Mouse (Mus musculus) embryo, embryonic 11.5 days (tissue): Measurements from ENCODE around the gene Rnf5.

Experiments used
- DNase-seq: peaks from one replicate; pipeline ENCODE4 v3.0.0-alpha.2; 2012; ENCODE audit warnings: low read depth, low spot score

The Rnf5 gene

DNA sequence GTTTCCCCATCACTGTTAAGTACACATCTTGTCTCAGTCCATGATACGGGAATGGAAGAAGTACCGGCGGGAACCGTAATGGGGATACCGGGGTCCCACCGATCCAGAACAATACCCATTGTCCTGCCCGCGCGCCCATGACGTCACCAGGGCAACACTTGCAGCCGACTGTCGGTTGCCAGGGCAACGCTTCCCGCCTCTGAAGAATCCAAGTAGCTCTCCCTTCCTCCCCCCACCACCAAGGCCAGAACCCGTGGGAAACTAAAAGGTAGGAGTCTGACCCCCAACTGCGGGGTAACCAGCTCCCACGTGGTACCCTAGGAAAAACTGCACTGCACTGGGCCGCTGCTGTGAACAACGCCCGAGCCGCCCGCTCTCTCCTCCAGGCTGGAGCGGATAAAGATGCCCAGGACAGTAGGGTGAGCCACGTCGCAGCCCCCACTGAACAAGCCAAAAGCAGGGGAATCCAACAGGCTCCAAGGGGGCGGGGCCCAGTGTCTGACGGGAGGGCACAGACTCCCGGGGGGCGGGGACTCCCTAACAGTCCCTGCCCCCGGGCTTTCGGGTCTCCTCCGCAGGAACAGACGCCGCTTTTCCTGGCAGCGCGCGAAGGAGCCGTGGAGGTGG, 16.6 kb downstream of the Rnf5 start:
- DNase-seq: peak; percentile 84

DNA sequence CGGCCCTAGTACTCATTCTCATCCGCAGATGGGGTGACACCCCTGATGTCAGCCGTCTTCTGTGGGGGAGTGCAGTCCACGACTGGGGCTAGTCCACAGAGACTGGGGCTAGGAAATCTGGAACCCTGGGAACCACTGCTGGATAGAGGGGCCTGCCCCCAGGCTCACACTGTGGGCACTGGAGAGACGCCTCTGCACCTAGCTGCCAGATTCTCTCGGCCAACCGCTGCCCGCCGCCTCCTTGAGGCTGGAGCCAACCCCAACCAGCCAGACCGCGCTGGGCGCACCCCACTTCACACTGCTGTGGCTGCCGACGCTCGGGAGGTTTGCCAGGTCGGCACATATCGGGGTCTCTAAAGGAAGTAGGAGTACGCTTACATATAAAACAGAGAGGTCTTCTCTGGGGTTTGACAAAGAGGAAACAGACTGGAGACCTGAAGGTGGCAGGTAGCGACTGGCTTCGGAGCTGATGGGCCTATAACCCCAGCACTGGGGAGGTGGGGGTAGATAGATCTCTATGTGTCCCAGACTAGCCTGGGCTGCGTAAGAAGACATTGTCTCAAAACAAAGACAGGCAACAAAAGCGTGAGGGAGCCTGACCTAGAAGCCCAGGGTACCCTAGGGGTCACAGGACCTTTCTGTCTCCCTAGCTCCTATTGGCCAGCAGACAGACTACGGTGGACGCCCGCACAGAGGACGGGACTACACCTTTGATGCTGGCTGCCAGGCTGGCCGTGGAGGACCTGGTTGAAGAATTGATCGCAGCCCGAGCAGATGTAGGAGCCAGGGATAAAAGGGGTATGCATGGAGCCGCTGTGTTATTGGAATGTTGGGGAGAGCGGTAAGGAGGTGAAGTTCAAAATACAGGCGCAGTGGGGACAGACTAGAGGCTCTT, 17.4 kb downstream of the Rnf5 start:
- no peak for DNase-seq

DNA sequence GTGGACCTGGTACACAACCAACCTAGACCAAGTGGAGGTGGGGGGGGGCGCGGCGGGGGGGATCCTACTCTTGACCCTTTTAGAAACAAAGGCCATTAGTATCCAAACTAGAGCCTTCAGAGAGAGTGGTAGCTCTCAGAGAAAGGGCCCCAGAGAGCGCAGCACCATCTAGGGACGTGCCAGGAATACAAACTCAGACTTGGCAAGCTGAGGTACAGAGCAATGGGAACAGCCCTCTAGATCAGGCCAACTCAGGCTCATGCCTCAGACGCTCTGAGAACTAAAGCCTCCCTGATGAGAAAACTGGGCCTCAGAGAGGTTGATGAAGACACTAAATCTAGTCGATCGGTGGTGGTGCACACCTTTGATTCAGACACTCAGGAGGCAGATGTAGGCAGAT, 18.4 kb downstream of the Rnf5 start:
- no peak for DNase-seq

DNA sequence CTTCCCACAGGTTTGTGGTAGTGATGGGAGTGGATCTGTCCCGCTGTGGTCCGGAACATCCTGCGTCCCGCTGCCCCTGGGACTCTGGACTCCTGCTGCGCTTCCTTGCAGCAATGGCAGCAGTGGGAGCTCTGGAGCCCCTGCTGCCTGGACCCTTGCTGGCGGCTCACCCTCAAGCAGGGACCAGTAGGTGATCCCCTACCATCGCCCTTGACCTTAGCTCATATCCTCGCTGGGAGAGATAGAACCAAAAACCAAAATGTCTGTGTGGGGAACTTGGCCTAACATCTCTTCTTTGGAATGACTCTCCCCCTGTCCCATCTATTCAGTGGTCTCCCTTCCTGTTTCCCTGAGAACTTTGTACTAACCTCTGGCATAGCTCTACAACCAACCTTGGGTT, 19.7 kb downstream of the Rnf5 start:
- no peak for DNase-seq

DNA sequence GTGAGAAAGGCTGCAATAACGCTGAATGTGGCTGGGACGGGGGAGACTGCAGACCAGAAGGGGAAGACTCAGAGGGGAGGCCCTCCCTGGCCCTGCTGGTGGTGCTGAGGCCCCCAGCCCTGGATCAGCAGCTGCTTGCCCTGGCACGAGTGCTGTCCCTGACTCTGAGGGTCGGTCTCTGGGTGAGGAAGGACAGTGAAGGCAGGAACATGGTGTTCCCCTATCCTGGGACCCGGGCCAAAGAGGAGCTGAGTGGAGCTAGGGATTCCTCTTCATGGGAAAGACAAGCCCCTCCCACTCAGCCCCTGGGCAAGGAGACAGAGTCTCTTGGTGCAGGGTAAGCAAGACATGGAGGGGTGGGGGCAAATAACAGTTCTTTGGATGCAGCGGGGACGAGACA, 20.1 kb downstream of the Rnf5 start:
- no peak for DNase-seq

DNA sequence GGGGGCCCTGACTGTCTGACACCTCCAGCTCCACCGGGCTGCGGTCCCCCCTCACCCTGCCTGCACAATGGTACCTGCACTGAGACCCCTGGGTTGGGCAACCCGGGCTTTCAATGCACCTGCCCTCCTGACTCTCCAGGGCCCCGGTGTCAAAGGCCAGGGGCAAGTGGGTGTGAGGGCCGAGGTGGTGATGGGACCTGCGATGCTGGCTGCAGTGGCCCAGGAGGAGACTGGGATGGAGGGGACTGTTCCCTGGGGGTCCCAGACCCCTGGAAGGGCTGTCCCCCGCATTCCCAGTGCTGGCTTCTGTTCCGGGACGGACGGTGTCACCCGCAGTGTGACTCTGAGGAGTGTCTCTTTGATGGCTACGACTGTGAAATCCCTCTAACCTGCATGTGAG, 21.0 kb downstream of the Rnf5 start:
- DNase-seq: no peak

DNA sequence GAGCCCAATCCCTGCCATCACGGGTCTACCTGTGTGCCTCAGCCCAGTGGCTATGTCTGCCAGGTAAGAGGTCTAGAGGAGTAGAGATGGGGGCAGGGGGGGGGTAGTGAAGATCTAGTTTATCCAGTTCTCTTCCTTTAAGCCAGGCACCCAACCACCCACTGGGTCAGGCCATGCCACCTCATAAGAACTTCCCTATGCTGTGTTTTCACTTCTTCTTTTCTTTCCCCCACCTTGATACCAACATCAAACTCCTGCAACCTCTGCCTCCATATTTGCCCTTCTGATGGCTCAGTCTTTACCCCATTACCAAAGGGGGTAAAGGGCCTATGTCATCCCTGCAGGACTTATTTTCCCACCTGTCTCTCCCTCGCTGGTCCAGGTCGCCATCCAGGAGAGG, 25.4 kb downstream of the Rnf5 start:
- no peak for DNase-seq

DNA sequence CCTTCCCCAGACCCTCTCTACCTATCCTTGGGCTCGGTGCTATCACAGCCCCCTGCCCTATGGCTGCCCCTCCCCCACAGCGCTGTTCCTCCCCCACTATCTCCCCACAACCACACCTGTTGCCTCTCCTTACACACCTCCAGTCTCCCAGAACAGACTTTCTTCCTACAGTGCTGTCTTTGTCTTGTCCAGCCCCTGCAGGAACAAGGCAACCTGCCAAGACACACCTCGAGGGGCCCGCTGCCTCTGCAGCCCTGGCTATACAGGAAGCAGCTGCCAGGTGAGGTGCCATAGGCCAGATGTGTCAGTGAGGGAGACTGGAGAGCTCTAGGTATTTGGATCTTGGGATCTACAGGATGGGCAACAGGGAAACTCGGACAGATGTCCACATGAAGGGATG, 26.9 kb downstream of the Rnf5 start:
- no peak for DNase-seq

DNA sequence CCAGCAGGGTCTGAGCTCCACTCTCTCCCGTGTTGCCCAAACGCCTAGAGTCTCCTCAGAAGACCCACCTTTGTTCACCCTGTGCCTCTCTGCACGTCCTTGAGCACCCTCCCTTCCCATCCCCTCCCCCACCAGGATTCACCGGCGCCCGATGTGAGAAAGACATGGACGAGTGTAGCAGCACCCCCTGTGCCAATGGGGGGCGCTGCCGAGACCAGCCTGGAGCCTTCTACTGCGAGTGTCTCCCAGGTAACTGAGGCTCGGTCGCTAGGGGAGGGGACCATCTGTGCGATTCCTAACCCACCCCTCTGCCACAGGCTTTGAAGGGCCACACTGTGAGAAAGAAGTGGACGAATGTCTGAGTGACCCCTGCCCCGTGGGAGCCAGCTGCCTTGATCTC, 31.1 kb downstream of the Rnf5 start:
- no peak for DNase-seq

DNA sequence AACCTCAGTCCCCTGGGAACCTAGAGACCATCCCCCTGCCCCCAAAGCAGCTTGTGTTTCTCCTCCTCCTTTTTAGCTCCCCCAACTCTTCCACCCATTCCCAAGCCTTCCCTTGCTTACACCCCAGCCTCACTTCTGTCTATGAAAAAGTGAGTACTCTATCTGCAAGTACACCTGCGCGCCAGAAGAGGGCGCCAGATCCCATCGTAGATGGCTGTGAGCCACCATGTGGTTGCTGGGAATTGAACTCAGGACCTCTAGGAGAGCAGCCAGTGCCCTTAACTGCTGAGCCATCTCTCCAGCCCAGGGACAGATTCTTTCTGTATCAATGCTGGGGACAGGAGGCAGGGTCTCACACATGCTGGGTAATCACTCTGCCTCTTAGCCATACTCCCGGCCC, 31.6 kb downstream of the Rnf5 start:
- no peak for DNase-seq

DNA sequence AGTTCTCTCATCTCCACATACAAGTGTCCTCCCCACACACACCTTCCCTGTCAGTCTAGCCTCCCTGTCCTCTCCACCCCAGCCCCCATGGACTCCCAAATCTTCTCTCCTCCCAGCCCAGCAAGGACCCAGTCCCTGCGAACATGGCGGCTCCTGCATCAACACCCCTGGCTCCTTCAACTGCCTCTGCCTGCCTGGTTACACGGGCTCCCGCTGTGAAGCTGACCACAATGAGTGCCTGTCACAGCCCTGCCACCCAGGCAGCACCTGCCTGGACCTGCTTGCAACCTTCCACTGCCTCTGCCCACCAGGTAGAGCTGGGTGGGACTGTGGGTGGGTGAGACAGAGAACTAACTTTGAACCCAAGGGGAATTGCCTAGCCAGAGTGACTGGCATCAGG, 33.6 kb downstream of the Rnf5 start:
- DNase-seq: no peak

DNA sequence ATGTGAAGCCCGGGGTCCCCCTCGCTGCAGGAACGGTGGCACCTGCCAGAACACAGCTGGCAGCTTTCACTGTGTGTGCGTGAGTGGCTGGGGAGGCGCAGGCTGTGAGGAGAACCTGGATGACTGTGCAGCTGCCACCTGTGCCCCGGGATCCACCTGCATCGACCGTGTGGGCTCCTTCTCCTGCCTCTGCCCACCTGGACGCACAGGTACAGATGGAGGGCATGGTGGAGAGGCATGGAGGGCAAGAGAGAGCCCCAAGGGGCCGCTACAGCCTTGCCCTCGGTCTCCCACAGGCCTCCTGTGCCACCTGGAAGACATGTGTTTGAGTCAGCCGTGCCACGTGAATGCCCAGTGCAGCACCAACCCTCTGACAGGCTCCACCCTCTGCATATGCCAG, 35.1 kb downstream of the Rnf5 start:
- no peak for DNase-seq

DNA sequence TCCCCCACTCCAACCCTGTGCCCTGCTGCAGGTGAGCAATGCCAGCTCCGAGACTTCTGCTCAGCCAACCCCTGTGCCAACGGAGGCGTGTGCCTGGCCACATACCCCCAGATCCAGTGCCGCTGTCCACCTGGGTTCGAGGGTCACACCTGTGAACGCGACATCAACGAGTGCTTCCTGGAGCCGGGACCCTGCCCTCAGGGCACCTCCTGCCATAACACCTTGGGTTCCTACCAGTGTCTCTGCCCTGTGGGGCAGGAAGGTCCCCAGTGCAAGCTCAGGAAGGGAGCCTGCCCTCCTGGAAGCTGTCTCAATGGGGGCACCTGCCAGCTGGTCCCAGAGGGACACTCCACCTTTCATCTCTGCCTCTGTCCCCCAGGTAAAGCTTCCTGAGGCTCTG, 36.2 kb downstream of the Rnf5 start:
- DNase-seq: no peak

DNA sequence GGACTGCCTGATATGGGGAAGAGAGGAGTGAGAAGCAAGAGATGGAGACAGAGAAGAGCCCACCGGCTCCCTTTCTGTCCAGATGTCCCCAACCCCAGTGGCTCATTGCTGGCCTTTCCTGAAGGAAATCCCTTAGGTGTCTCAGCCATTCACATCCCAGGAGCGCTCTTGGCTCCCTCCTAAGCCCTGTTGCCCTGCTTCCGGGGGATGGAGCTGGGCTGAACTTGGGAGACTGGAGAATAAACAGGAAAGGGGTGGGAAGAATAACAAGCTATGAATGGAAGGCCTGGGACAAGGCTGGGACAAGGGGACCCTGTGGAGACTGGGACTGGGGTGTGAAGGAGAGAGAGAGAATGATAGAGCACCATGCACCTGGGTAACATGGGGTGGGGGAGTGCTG, 38.7 kb downstream of the Rnf5 start:
- no peak for DNase-seq

DNA sequence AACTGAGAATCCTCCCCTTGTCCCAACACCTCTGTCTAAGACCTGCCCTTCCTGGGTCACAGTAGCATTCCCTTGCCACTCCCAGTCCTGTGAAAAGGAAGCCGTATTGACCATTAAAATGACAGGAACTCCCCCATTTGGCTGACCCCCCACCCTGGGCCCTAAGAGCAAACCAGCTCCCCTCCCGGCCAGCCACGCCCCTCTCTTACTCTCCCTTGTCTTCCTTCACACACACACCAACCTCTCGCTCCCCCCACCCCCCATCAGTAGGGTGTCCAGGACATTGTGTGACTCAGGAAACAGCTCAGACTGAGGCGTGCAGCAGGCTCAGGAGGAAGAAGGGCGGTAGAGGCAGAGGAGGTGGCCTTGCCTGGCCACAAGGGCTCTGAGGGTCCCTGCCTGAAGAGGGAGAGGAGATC, 39.5 kb downstream of the Rnf5 start, which contains the start of gene Notch4:
Notch4 (plus strand) TSS at position 266 of the 419 bp plus-strand sequence.
- DNase-seq: no peak

DNA sequence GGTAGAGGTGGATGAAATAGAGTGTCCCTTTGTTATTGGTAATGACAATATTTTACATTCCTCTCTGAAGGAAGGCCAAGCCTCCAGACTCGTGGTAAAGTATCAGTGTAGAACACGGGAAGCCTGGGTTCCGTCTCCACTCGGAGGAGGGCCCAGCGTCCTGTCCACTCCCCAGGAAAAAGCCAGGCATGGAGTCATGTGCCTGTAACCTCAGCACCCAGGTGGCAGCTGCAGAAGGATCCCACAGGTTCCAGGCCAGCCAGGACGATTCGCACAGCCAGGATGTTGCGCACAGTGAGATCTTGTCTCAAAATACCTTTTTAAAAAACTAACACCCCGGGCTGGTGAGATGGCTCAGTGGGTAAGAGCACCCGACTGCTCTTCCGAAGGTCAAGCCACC, 40.1 kb downstream of the Rnf5 start:
- no peak for DNase-seq

DNA sequence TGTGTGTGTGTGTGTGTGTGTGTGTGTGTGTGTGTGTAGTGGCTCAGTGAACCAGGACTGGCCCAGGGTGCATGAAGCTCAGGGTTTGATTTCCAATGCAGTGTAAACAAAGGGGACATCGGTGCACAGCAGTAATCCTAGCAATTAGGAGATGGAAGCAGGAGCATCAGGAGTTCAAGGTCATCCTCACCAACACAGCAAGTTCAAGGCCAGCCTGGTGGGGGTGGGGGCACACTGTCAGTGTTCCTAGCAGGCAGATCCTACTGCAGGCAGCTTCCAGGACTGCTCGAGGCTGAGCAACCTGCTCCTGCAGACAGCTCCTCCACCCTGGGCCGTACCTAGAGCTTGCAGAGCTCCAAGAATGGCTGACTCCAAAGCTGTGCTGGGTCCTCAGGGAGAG, 40.9 kb downstream of the Rnf5 start:
- DNase-seq: no peak

DNA sequence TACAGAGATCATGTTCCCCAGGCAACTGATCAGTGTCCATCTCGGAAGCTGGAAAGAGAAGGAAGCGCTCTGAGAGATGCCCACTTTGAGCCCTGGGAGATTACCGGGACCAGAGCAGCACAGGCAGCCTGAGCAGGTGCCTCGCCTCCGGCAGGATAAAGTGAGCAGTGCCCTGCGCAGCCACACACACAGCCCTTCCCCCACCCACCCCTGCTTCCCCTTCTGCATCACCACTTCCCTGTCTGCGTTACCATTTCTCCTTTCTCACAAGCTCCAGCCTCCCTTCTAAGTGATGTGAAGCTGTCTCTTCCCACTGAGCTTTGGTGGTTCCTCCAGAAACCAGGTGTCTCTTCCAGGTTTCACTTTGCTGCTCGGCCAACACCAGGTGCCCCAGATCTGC, 42.3 kb downstream of the Rnf5 start:
- DNase-seq: no peak

DNA sequence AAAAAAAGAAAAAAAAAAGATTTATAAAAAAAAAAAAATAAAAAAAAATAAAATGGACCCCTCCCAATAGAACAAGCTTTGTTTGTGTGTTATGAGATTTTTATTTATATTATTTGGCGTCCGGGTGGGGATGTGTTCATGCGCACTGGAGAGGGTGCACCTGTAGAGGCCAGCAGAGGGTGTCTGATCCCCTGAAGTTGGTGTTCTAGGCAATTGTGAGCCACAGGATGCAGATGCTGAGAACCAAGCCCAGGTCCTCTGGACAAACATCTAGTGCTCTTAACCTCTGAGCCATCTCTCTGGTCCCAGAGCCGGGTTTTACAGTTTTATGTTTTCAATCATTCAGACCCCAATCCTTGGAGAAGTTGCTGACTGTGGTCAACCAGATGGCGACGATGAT, 43.1 kb downstream of the Rnf5 start:
- DNase-seq: no peak

DNA sequence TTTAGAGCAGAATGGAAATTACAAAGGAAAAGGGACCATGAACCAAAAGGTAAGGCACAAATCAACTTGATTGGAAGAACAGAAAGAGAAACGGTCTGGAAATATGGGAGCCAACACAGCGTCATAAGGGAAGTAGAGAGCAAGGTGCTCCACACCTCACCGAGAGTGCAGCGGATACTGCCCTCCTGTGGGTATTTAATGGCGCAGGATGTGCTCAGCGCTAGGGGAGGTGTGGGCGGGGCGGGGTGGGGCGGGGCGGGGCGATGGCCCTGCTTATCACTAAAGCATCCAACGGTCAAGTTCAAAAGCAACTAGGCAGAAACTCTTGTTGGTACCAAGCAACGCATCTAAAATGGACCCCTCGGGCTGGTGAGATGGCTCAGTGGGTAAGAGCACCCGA, 43.6 kb downstream of the Rnf5 start:
- DNase-seq: no peak

DNA sequence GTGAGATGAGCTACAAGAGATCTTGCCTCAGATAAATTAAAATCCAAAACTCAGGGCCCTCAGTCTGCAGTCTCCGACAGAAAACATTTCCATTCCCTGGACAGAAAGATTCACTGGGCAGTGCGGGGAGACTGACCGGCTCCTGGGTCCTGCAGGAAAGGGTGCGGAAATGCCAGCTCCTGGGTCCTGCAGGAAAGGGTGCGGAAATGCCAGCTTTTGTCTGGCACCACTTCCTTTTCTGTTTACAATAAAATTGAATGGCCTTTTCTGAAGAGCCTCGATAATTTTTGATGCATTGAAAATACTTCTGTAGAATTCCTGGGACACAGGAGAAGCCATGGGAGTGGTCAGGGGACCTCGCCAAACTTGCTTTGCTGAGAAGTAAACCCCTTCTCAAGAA, 44.4 kb downstream of the Rnf5 start:
- DNase-seq: no peak

DNA sequence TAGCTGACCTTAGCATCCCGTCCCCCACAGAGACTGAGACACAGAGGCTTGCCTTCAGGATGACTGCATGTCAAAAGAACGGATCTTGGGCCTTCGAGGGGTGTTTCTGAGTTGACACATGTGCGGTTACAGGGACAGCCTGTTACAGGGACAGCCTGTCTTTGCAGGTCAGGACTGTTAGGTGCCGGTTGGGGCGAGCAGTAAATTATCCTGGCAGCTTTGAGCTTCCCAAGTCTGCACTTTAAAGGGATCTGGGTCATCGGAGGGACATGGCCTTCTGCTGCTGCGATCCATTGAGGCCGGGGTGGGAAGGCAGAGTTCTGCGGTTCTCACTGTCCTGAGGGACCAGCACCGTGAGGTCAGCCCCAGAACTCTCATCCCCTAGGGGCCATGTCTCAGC, 46.1 kb downstream of the Rnf5 start:
- DNase-seq: no peak

DNA sequence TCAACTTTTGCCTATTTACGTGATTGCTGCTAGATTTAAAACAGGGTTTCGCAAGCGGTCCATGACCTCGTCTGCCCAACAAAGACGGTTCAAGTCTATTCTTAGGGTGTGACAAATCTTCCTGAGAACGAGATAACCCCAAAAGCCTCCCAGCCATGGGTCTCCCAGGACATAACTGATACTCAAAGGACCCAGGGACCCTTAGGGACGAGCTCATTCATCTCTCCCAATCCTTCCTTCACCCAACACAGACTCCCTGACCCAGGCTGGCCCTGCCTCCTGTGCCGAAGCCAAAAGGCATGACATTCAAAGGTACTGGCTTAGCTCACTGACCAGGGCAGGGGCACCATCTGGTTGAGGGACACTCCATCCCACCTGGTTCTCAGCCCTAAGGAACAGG, 47.1 kb downstream of the Rnf5 start:
- DNase-seq: no peak
